Mouse (Mus musculus) hindbrain, embryonic 14.5 days (tissue): Measurements from ENCODE around the gene Atcay. TPM values are rescaled to one million over a fixed set of nuclear protein-coding genes. Genes with fewer than 3 reads are reported as not detected.
"Not testable (repeated sequence)": the region's sequence is repeated elsewhere in the genome, so short reads cannot be mapped to it uniquely, and the experiment has no call there.

Experiments used
- ATAC-seq: fragments of 200-750 bp; cut with Nextera tagmentation; 2 replicates; pipeline ENCODE4 v1.8.0; 2017; ENCODE audit warnings: moderate number of reproducible peaks, mild to moderate bottlenecking, moderate TSS enrichment, moderate library complexity; ENCODE audit not compliant: low FRiP score
- DNase-seq: peaks from one replicate; pipeline ENCODE4 v3.0.0-alpha.2; 2015; ENCODE audit warnings: low spot score
- H3K27ac ChIP-seq: fragments of 300-500 bp; sonication (generic); 2 replicates; pipeline ENCODE4 v1.5.1; 2014; ENCODE audit warnings: mild to moderate bottlenecking, moderate library complexity
- H3K27me3 ChIP-seq: fragments of 300-500 bp; sonication (generic); 2 replicates; pipeline ENCODE4 v1.6.1; 2014; ENCODE audit warnings: mild to moderate bottlenecking, low read length, mixed read lengths; ENCODE audit not compliant: control insufficient read depth, insufficient read depth
- H3K36me3 ChIP-seq: fragments of 300-500 bp; sonication (generic); replicated peaks from 2 replicates; pipeline ENCODE4 v1.6.1; 2014; ENCODE audit not compliant: control insufficient read depth, insufficient read depth
- H3K4me1 ChIP-seq: fragments of 300-500 bp; sonication (generic); replicated peaks from 2 replicates; pipeline ENCODE4 v1.6.1; 2014; ENCODE audit warnings: antibody characterized with exemption, low read length, mixed read lengths; ENCODE audit not compliant: control insufficient read depth, insufficient read depth
- H3K4me2 ChIP-seq: fragments of 300-500 bp; sonication (generic); replicated peaks from 2 replicates; pipeline ENCODE4 v1.6.1; 2014; ENCODE audit warnings: mild to moderate bottlenecking, moderate library complexity
- H3K4me3 ChIP-seq: fragments of 300-500 bp; sonication (generic); replicated peaks from 2 replicates; pipeline ENCODE4 v1.5.1; 2014; ENCODE audit warnings: mild to moderate bottlenecking, low read length
- H3K9ac ChIP-seq: fragments of 300-500 bp; sonication (generic); 2 replicates; pipeline ENCODE4 v1.6.1; 2014
- H3K9me3 ChIP-seq: fragments of 300-500 bp; sonication (generic); 2 replicates; pipeline ENCODE4 v1.6.1; 2016; ENCODE audit warnings: low read length; ENCODE audit not compliant: control insufficient read depth
- WGBS: fragments of 180-500 bp; shearing (Covaris S2); extraction: QIAGEN DNeasy Blood & Tissue Kit; methylation state at CpG from one replicate; pipeline ENCODE4 v1.1.7; 2014; 5-methylcytosine and 5-hydroxymethylcytosine counted together
- polyA plus RNA-seq: library from polyadenylated mRNA; unstranded; fragments of >200 nt; fragmentation: Nextera tagmentation; extraction: Ambion mirVana; gene quantifications from 2 replicates; pipeline ENCODE4 v1.2.1, GENCODE M21; 2014

Atcay gene
- polyA plus RNA-seq, 1 experiment from 2014 or later = 80.2 TPM

DNA sequence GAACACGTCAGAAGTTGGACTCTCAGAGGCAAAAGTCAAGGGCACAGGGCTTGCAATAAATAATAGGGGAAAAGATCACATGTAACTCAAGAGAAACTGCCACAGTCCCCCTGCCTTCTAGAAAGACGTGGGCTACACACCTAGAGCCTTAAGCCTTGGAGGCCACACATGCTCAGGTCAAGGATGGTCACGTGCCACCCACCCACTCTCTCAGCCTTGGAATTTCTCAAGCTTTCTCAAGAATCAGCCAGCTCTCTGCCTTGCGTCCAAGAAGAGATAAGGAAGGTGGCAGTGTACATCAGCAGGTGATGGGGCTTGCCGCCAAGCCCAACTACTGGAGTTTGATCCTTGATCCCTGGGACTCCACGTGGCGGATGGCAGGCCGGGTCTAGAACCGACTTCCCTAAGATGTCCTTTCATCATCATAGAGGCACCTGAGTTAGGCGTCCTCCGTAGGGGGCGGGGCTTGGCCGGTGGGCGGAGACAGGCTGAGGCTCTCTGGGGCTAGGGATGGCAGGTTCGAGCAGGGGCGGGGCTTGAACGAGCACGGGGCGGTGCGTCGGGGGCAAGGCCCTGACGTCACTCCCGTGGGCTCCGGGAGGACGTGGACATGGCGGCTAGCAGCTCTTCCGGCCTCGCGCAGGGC, 2.1 kb upstream of the Atcay start, which contains the start of gene Zfr2:
TSS of gene Zfr2 (plus strand) at position 576 of the 646 bp plus-strand sequence.
- ATAC-seq = peak; percentile 82
- peak within 1 kb of the TSS; percentile 73 for H3K9ac ChIP-seq
- peaks cover 39% of the 10 kb centered on the region for H3K4me1 ChIP-seq
- H3K27me3 ChIP-seq = no peaks in the 10 kb centered on the region
- H3K4me2 ChIP-seq = peak within 1 kb of the TSS; percentile 76
- H3K27ac ChIP-seq = no peak within 1 kb of the TSS
- WGBS = 9% methylated on average over 28 of the region's 29 CpGs
- peak; percentile 81 for DNase-seq
- peak within 1 kb of the TSS; percentile 68 for H3K4me3 ChIP-seq
- no peaks in the 10 kb centered on the region for H3K9me3 ChIP-seq
- H3K36me3 ChIP-seq = no peaks in the 10 kb centered on the region; the same call in 1 of the 2 replicates

- ATAC-seq = no peak
Measured at GRCm38 (mm10) chr10:81231436-81231835, 803 bp upstream of the Atcay start.

DNA sequence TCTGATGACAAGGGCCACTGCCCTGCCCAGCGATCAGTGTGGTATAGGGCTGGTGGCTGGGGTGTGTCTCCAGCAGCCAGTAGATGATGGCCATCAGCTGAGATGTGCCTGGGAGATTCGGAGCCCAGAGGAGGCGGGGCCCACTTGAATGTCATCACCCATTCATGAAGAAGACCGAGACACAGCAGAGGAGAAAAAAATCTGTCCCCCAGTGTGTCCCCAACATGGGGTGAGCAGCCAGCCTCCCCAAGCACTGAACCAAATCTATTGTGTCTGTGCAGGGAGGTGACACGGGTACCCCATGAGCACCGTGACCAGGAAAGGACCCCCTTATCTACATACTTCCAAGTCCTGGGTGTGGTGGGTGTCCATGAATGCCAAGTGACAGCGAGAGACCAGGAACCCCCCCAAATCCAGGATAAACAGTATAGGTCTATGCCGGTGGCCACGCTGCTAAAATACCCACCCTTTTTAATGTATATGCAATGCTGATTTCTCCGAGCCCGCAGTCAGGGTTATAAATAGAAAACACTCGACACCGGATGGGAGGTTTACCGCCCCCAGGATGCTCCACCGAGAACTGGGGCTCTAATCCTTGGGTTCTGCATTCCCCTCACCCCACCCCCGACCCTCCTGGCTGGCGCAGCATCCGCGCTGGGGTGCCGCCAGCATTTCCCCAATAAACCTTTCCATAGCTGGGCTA, 747 bp downstream of the Atcay start:
- Histone ChIP-seq H3K27me3 (no peaks in the 10 kb centered on the region), H3K9me3 (no peaks in the 10 kb centered on the region), H3K4me2 (peak overlapping the region; percentile 80), H3K27ac (peak overlapping the region; percentile 93), H3K4me1 (peaks cover 40% of the 10 kb centered on the region), H3K9ac (peak overlapping the region; percentile 96), H3K4me3 (peak overlapping the region; percentile 77), H3K36me3 (peaks cover 4% of the 10 kb centered on the region; the same call in 1 of the 2 replicates)
- 6% methylated on average over 20 of the region's 20 CpGs for WGBS
- 0 out of 2 replicates have a peak, but pooled peaks have one; percentile 12 for ATAC-seq
- DNase-seq = peak; percentile 40

More at GRCm38 (mm10) chr10:81231436-81231835, 803 bp upstream of the Atcay start:
- Histone ChIP-seq H3K36me3 (no peaks in the 10 kb centered on the region; the same call in 1 of the 2 replicates), H3K4me2 (peak overlapping the region; percentile 80), H3K27ac (peak overlapping the region; percentile 93), H3K9me3 (no peaks in the 10 kb centered on the region), H3K4me3 (peak overlapping the region; percentile 77), H3K4me1 (peaks cover 40% of the 10 kb centered on the region), H3K9ac (peak overlapping the region; percentile 96), H3K27me3 (no peaks in the 10 kb centered on the region)
- WGBS = 44% methylated on average over 7 of the region's 7 CpGs
- no peak for DNase-seq

- not testable (repeated sequence) for ATAC-seq, H3K27me3 ChIP-seq, H3K4me3 ChIP-seq, H3K4me1 ChIP-seq, H3K9ac ChIP-seq, DNase-seq, H3K9me3 ChIP-seq, H3K27ac ChIP-seq, H3K4me2 ChIP-seq
- peaks cover 61% of the 10 kb centered on the region for H3K36me3 ChIP-seq
- WGBS = 68% methylated on average over 2 of the region's 2 CpGs
Measured at GRCm38 (mm10) chr10:81223731-81224130, 6.9 kb downstream of the Atcay start.

- no peak overlapping the region for H3K4me2 ChIP-seq
- DNase-seq = no peak
- H3K36me3 ChIP-seq = peaks cover 78% of the 10 kb centered on the region
- H3K4me3 ChIP-seq = no peak overlapping the region
- ATAC-seq = no peak
- no peak overlapping the region for H3K27ac ChIP-seq
- no peaks in the 10 kb centered on the region; the same call in 1 of the 2 replicates for H3K4me1 ChIP-seq
- H3K9me3 ChIP-seq = no peaks in the 10 kb centered on the region
- no peak overlapping the region for H3K9ac ChIP-seq
- 89% methylated on average over 5 of the region's 5 CpGs for WGBS
- H3K27me3 ChIP-seq = no peaks in the 10 kb centered on the region
Measured at GRCm38 (mm10) chr10:81221402-81222015, 9.1 kb downstream of the Atcay start.

DNA sequence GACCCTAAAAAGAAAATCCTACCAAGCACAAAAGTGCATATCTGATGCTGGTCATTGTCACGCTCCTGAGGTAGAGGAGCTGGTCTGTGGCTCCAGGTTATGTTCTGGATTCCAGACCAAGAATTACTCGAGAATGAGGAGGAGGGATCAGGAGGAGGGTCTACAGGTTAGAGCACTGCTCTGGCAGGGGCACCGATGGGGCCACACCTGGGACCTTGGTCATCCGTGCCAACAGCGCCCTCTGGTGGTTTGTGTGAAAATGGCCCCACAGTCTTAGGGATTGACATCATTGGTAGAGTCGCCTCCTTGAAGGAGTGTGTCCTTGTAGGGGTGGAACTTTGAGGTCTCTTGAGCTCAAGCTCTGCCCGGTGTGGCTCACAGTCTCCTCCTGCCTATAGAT, 12.7 kb downstream of the Atcay start:
- peak; percentile 51; the same call in 1 of the 2 replicates for ATAC-seq

DNA sequence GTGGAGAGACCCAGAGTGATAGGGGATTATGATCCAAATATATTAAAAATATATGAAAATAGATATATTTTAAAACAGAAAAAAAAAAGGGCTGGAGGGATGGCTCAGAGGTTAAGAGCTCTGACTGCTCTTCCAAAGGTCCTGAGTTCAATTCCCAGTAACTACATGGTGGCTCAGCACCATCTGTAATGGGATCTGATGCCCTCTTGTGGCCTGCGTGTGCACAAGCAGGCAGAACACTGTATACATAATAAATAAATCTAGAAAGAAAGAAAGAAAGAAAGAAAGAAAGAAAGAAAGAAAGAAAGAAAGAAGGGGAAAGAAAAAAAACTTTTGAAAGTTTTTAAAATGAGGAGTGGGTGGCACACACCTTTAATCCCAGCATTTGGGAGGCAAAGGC, 13.4 kb downstream of the Atcay start:
- H3K27ac ChIP-seq, H3K9ac ChIP-seq, ATAC-seq, DNase-seq, H3K4me2 ChIP-seq, H3K4me3 ChIP-seq, H3K4me1 ChIP-seq, H3K9me3 ChIP-seq, H3K27me3 ChIP-seq: not testable (repeated sequence)
- peaks cover 93% of the 10 kb centered on the region for H3K36me3 ChIP-seq
- WGBS = 40% methylated on average over 1 of the region's 1 CpGs

More for the DNA sequence above, 12.7 kb downstream of the Atcay start:
- Histone ChIP-seq H3K9ac (no peak overlapping the region), H3K36me3 (peaks cover 93% of the 10 kb centered on the region), H3K27ac (no peak overlapping the region), H3K9me3 (no peaks in the 10 kb centered on the region), H3K4me3 (no peak overlapping the region), H3K4me2 (no peak overlapping the region), H3K27me3 (no peaks in the 10 kb centered on the region), H3K4me1 (no peaks in the 10 kb centered on the region)
- 37% methylated on average over 7 of the region's 7 CpGs for WGBS
- DNase-seq = peak; percentile 41

GRCm38 (mm10) chr10:81216810-81217209, 13.8 kb downstream of the Atcay start:
- H3K9me3 ChIP-seq = no peaks in the 10 kb centered on the region
- H3K4me3 ChIP-seq = no peak overlapping the region
- DNase-seq = no peak
- no peak overlapping the region for H3K27ac ChIP-seq
- no peaks in the 10 kb centered on the region for H3K4me1 ChIP-seq
- no peak for ATAC-seq
- H3K27me3 ChIP-seq = no peaks in the 10 kb centered on the region
- H3K36me3 ChIP-seq = peaks cover 93% of the 10 kb centered on the region
- H3K4me2 ChIP-seq = no peak overlapping the region
- no peak overlapping the region for H3K9ac ChIP-seq
- whole genome bisulfite sequencing = 89% methylated on average over 6 of the region's 6 CpGs

DNA sequence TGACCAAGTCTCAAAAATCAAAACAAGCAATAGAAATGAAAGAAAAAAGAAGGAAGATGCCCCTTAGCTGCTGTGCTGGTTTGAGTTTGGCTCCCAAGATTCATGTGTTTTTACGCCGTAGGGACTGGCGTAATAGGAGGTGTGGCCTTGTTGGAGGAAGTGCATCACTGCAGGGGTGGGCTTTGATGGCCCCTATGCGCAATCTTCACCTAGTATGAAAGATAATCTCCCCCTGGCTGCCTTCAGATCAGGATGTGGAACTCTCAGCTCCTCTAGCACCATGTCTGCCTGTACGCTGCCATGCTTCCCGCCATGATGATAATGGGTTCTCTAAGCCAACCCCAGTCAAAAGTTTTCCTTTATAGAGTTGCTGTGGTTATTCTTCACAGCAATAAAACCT, 14.4 kb downstream of the Atcay start:
- no peak overlapping the region for H3K9ac ChIP-seq
- no peak overlapping the region for H3K4me2 ChIP-seq
- H3K27ac ChIP-seq = no peak overlapping the region
- DNase-seq = no peak
- H3K4me1 ChIP-seq = no peaks in the 10 kb centered on the region
- H3K9me3 ChIP-seq = no peaks in the 10 kb centered on the region
- no peaks in the 10 kb centered on the region for H3K27me3 ChIP-seq
- no peak overlapping the region for H3K4me3 ChIP-seq
- ATAC-seq = no peak
- peaks cover 93% of the 10 kb centered on the region for H3K36me3 ChIP-seq
- WGBS = 92% methylated on average over 6 of the region's 6 CpGs
